Mouse (Mus musculus): ENCODE measurements at regions not wholly inside any gene's neighbourhood (a gene's known extent, or its start where the extent isn't known, plus 50 kb on each side); places are given as distances from the start of the nearest gene placed in this dataset.

DNA sequence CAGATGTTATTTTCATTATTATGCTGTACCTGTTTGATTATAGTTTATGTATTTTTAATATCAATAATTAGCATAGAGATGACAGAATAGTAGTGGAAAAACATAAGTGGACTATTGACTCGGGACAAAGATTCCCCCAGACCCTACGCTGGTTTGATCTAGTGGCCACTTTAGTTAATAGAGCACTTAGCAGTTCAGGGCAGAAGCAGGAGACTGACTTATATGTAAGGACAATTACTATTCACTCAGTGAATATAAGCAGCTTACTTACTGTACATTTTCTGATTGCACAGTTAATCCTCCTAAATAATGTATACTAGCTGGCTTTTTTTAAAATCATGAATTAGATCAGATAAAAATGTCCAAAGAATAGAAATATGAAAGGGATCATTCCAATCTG lies 416.2 kb upstream of the Prmt6 start:
- TF ChIP-seq CTCF (IDR thresholded peaks at IDR 0.05; ENCODE audit: low read depth) (no peak), EP300 (IDR thresholded peaks at IDR 0.05; ENCODE audit: low read depth) (no peak)
